Mouse (Mus musculus) E14TG2a.4 (cell line): ENCODE results near the gene Pkdcc.
A peak's percentile ranks its signal among the peaks of the same experiment; 100 is the strongest.

Experiments
- H3K27me3 ChIP-seq: 2 replicates; pipeline ENCODE4 v1.6.1; 2014; ENCODE audit warnings: low read length, control low read depth; ENCODE audit not compliant: insufficient read depth
- H3K36me3 ChIP-seq: 2 replicates; pipeline ENCODE4 v1.6.1; 2014; ENCODE audit warnings: low read length, control low read depth; ENCODE audit not compliant: insufficient read depth
- H3K4me1 ChIP-seq: replicated peaks from 2 replicates; pipeline ENCODE4 v1.6.1; 2014; ENCODE audit warnings: low read depth, low read length, control low read depth
- H3K4me3 ChIP-seq: replicated peaks from 2 replicates; pipeline ENCODE4 v1.5.1; 2014; ENCODE audit warnings: mild to moderate bottlenecking, low read length
- H3K9me3 ChIP-seq: 2 replicates; pipeline ENCODE4 v1.6.1; 2014; ENCODE audit warnings: low read length, control low read depth
- CTCF ChIP-seq: conservative IDR thresholded peaks from 2 replicates; pipeline ENCODE4 v1.5.1; 2014; ENCODE audit warnings: low read length
- NANOG ChIP-seq: IDR thresholded peaks from 2 replicates; pipeline ENCODE4 v1.6.1; 2014; ENCODE audit warnings: borderline replicate concordance, low read length, mixed read lengths
- POU5F1 ChIP-seq: IDR thresholded peaks from 2 replicates; pipeline ENCODE4 v1.6.1; 2014; ENCODE audit warnings: low read length, borderline replicate concordance

Pkdcc gene

DNA sequence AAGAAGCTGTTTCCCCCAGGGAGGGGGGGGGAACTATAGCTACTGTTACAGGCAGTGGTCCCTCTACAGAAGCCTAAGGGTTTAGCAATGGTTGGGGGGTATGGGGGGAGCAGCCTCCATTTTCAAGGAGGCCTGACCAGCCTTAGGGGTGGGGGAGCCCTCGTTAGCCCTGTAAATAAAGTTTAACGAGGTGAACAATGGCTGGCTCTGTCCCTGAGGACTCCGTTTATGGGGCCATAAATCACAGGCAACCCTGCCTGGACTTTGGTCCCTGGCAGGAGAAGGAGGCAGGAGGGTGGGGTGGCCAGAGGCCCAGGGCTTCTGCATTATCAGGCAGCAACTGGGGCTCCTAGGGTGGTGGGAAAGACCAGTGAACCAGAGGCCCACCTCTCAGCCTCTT lies 7.6 kb downstream of the Pkdcc start:
- Histone ChIP-seq H3K4me3 (no peak overlapping the region), H3K36me3 (no peaks in the 10 kb centered on the region), H3K9me3 (no peaks in the 10 kb centered on the region), H3K4me1 (peaks cover 21% of the 10 kb centered on the region), H3K27me3 (peaks cover 79% of the 10 kb centered on the region)
- no peak for TF ChIP-seq CTCF
- TF ChIP-seq POU5F1 = no peak

DNA sequence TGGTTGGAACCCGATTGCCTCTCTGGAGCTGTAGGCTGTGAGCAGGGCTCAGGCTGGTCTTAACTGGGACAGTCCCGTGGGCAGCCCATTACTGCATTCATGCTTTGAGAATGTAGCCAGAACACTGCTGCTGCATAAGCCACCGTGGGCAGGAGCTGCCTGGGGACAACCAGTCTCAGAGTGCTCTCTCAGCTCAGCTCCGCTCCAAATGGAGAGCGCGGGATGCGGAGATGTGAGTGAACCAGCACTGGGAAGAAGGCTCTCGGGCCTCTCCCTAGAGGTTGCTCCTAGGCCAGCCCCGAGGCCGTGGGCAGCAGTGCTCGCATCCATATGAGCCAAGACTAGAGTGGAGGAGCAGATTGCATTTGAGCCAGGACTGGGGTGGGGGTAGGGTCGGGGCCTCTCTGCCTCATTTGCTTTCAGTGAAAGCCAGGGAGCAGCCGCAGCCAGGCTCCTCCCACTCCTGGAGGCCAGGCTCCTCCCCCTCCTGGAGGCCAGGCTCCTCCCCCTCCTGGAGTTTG lies 9.4 kb downstream of the Pkdcc start:
- peaks cover 64% of the 10 kb centered on the region for H3K27me3 ChIP-seq
- no peak for TF ChIP-seq NANOG
- TF ChIP-seq POU5F1 = no peak
- H3K36me3 ChIP-seq = no peaks in the 10 kb centered on the region
- H3K9me3 ChIP-seq = no peaks in the 10 kb centered on the region
- peak overlapping the region; percentile 71 for H3K4me3 ChIP-seq
- peaks cover 21% of the 10 kb centered on the region for H3K4me1 ChIP-seq

DNA sequence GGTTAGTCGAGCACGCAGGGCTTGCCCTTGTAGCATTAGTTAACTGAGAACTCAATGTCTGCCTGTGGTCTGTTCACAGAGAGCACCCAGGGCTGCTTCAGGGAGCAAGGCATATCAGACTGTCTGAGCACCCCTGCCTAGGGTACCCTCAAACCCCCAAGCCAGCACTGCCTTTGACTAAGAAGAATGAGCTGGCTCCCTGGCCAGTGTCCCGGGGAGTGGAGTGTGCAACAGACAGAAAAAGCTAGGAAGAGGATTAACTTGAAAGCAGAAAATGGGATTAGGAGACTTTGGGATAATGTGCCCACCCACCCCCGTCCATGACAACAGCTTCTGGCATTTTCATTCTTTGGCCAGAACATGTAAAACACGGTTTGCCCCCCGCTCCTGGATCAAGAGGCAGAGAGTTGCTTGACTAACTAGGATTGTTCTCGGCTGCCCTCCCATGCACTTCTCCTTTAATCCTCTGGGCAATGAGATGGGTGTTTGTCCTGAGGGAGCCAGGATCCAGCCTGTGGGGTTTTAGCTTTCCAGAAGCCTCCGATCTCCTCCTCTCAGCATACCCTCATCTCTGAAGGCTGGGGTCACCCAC lies 11.4 kb downstream of the Pkdcc start:
- TF ChIP-seq NANOG (no peak), CTCF (no peak), POU5F1 (no peak)
- no peak overlapping the region for H3K4me3 ChIP-seq
- no peaks in the 10 kb centered on the region for H3K36me3 ChIP-seq
- H3K9me3 ChIP-seq = no peaks in the 10 kb centered on the region
- H3K27me3 ChIP-seq = peaks cover 51% of the 10 kb centered on the region
- H3K4me1 ChIP-seq = peaks cover 23% of the 10 kb centered on the region

DNA sequence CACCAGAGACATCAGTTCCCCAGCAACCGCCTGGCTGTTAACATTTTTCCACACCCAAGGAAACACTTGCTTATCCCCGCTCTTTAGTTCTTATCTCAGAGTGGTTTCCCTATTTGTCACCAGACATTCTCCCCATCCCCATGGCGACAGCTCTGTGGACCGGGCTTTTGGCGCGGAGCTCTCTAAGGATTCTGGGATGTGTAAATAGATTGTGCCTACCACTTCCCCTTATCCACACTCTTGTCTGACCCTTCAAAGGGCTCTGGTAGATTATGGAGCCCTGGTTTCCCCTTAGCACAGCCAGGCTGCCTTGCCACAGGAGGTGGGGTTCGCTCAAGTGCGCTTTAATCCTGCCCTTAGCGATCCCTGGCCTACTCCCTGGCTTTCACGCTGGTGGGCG lies 16.3 kb downstream of the Pkdcc start:
- H3K4me1 ChIP-seq = peaks cover 11% of the 10 kb centered on the region; the same call in 1 of the 2 replicates
- H3K27me3 ChIP-seq = peaks cover 18% of the 10 kb centered on the region
- H3K4me3 ChIP-seq = peak overlapping the region; percentile 59
- no peaks in the 10 kb centered on the region for H3K9me3 ChIP-seq
- no peaks in the 10 kb centered on the region for H3K36me3 ChIP-seq
- TF ChIP-seq CTCF (no peak), NANOG (no peak), POU5F1 (no peak)

DNA sequence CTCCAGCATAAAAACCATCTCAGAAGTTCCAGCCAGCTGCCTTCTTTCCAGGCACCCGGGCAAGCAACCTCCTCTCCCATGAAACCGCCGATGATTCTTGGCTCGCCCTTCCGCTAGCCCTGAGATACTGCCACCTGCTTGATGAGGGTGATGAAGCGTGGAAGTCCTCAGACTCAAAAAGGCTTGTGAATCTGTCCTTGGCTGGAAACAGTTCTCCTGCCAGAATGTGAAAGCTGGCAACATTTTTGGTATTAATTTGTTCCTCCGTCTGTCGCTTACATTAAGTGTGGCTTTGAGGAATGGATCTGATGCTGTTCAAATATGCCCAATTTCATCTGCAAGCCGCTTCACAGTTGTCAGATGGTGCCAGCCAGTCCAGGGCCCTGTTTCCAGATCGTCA lies 20.1 kb downstream of the Pkdcc start:
- Histone ChIP-seq H3K36me3 (no peaks in the 10 kb centered on the region), H3K27me3 (peaks cover 9% of the 10 kb centered on the region), H3K4me1 (peaks cover 11% of the 10 kb centered on the region; the same call in 1 of the 2 replicates), H3K9me3 (peaks cover 13% of the 10 kb centered on the region), H3K4me3 (no peak overlapping the region)
- no peak for TF ChIP-seq CTCF
- no peak for TF ChIP-seq NANOG
- no peak for TF ChIP-seq POU5F1

DNA sequence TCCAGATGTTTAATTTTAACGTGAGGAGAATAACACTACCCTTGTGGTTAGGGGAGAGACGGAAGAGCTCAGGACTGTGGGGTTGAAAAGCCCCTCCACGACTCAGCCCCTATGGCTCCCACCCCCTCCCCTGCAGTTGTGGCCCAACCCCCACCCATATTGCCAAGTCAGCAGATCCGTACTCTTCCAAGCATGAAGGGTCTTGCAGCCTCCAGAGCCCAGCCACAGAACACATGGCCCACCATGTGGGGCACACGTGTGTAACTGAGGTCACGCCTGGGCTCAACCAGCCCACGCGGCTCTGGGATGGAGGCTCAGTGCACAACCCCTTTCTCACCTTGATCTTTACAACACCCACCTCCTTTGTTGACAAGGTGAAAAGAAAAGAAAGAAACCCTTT lies 21.1 kb downstream of the Pkdcc start:
- Histone ChIP-seq H3K36me3 (no peaks in the 10 kb centered on the region), H3K9me3 (peaks cover 18% of the 10 kb centered on the region), H3K4me1 (peaks cover 8% of the 10 kb centered on the region; the same call in 1 of the 2 replicates), H3K4me3 (no peak overlapping the region), H3K27me3 (peaks cover 6% of the 10 kb centered on the region)
- TF ChIP-seq CTCF = no peak
- TF ChIP-seq NANOG = no peak
- TF ChIP-seq POU5F1 = no peak

DNA sequence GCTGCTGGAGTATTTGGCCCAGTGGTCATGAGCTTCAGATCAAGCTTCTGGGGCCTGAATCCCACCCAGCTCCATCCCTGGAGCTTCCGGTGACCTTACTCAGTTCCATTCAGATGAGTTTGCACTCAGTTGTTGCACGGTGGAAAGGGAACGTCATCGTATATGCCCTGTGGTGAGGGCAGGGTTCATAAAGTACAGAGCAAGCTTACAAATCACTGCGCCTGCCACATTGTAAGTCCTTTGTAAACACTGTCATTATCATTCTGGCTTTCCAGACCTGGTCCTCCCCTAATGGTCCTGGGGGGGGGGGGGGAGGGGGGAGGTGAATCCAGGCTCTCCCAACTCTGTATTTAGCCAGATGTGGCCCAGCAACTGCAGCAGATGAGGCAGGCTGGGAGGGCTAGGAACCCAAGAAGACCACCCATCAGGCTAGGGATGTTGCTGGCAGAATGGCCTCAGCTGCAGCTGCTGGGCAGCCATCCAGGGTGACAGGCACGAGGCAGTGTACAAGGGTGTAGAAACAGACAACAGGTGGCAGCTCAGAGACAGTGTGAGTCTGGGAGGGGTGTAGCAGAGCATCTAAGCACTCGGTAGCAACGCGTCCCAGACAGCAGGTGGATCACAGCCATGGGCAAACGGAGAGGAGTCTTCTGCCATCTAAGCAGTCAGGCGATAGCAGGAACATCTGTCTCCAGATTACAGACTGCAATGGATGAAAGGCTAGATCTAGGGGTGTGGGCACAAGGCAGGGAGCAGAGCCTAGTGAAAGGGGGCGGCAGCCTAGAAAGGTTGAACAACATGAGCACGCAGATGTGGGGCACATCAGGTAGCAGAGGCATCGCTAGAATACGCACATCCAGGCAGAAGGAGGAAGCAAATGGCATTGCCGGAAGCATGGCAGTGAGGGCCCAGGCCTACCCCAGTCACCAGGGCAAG lies 23.3 kb downstream of the Pkdcc start:
- Histone ChIP-seq H3K4me3 (no peak overlapping the region), H3K9me3 (peaks cover 24% of the 10 kb centered on the region), H3K4me1 (no peaks in the 10 kb centered on the region; the same call in 1 of the 2 replicates), H3K27me3 (0 out of 2 replicates have a peak, but pooled peaks cover 4% of the 10 kb centered on the region), H3K36me3 (no peaks in the 10 kb centered on the region)
- TF ChIP-seq CTCF (no peak), NANOG (no peak), POU5F1 (no peak)

DNA sequence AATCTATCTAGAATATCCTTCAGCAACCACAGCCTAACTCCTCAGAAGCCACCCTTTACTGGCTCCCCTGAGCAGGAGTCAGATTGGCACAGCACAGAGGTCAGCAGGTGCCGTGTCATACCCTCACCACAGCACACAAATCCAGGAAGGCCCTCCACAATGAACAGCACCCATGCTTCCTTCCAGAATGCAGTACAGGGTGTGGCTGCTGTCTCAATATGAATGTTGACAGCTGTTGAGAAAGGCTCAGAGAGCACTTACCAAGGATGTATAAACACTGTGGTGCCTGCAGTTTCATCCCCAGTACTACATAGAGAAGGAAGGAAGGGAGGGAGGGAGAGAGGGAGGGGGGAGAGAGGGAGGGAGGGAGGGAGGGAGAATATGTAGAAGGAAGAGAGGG lies 29.4 kb downstream of the Pkdcc start:
- peaks cover 14% of the 10 kb centered on the region for H3K27me3 ChIP-seq
- TF ChIP-seq POU5F1 = no peak
- no peak for TF ChIP-seq NANOG
- no peak for TF ChIP-seq CTCF
- H3K4me3 ChIP-seq = no peak overlapping the region
- H3K9me3 ChIP-seq = peaks cover 18% of the 10 kb centered on the region
- H3K4me1 ChIP-seq = peaks cover 30% of the 10 kb centered on the region
- H3K36me3 ChIP-seq = no peaks in the 10 kb centered on the region
